Mouse (Mus musculus): ENCODE results near the gene Sox5. TPM values are rescaled to one million over a fixed set of nuclear protein-coding genes. Genes with fewer than 3 reads are reported as not detected.

Sox5 gene
- total and polyA plus RNA-seq, 2 experiments from 2014 or later, result 26.2 to 32.9 TPM

DNA sequence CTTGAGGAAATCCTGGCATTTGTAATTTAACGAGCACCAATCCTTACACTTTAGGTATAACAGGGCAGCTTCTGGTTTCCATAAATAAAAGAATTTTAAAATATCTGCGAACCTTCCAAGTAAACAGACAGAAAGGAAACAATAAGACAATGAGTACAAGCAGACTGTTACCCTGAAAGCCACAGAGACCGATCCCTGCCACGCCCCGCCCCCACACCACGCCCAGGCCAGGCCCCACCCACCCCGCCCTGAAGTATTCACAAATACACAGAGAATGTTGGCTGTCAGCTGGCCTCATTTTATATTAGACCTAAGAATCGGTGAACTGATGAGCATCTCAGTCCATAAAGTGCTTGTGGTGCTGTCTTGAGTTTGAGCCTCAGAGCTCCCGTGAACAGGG is 117.0 kb downstream of the Sox5 start:
- Histone ChIP-seq H3K27ac (no peak overlapping the region), H3K9ac (replicated peaks; ENCODE audit: low read length) (no peak overlapping the region), H3K36me3 (ENCODE audit: insufficient read depth, low read length) (no peaks in the 10 kb centered on the region), H3K27me3 (ENCODE audit: insufficient read depth, low read length) (no peaks in the 10 kb centered on the region), H3K4me1 (ENCODE audit: insufficient read depth, low read length) (no peaks in the 10 kb centered on the region), H3K4me2 (ENCODE audit: low read depth, low read length) (no peak overlapping the region), H3K4me3 (ENCODE audit: low read length) (no peak overlapping the region), H3K9me3 (ENCODE audit: low read length) (no peaks in the 10 kb centered on the region)
- TF ChIP-seq CTCF (IDR thresholded peaks at IDR 0.05; ENCODE audit: low read depth), result no peak
- ATAC-seq (no peak), DNase-seq (ENCODE audit: low spot score) (no peak)
- WGBS, result 84% methylated on average over 9 of the region's 9 CpGs

DNA sequence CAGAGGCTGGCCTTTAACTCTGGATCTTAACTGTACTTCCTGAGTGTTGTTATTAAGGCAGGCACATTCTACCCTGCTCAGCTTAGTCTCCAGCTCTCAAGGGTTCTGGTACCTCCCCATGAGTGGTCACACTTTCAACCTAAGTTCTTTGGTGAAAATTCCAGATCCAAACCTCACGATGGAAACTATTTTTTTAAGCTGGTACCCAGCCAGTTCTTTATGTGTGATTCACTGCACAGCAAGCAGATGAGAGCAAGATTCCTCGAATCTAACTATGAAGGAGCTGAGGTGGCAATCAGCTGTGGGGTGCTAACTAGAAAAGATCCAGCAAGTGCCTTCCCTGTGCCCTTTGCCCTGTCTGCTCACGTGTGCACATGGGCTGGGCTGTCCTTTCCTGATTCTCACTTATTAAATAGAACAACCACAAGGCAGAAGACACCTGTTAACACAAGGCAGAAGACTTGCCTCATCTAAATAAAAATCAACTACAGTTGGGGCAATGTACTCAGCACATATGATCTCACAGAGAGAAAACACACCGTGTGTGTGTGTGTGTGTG is 118.2 kb downstream of the Sox5 start:
- Histone ChIP-seq H3K27me3 (ENCODE audit: insufficient read depth, low read length) (no peaks in the 10 kb centered on the region), H3K4me1 (ENCODE audit: insufficient read depth, low read length) (no peaks in the 10 kb centered on the region), H3K9me3 (ENCODE audit: low read length) (no peaks in the 10 kb centered on the region), H3K4me2 (ENCODE audit: low read depth, low read length) (no peak overlapping the region), H3K4me3 (ENCODE audit: low read length) (no peak overlapping the region), H3K9ac (replicated peaks; ENCODE audit: low read length) (no peak overlapping the region), H3K27ac (no peak overlapping the region), H3K36me3 (ENCODE audit: insufficient read depth, low read length) (no peaks in the 10 kb centered on the region)
- no peak for DNase-seq (ENCODE audit: low spot score)
- no peak for TF ChIP-seq CTCF (IDR thresholded peaks at IDR 0.05; ENCODE audit: low read depth)
- ATAC-seq, result no peak
- WGBS, result 71% methylated on average over 4 of the region's 4 CpGs

GRCm38 (mm10) chr6:144659115-144660108 is 122.4 kb downstream of the Sox5 start:
- Histone ChIP-seq H3K4me2 (ENCODE audit: low read depth, low read length) (no peak overlapping the region), H3K4me3 (ENCODE audit: low read length) (no peak overlapping the region), H3K9ac (replicated peaks; ENCODE audit: low read length) (no peak overlapping the region), H3K27ac (no peak overlapping the region), H3K36me3 (ENCODE audit: insufficient read depth, low read length) (no peaks in the 10 kb centered on the region), H3K27me3 (ENCODE audit: insufficient read depth, low read length) (no peaks in the 10 kb centered on the region), H3K9me3 (ENCODE audit: low read length) (no peaks in the 10 kb centered on the region), H3K4me1 (ENCODE audit: insufficient read depth, low read length) (no peaks in the 10 kb centered on the region)
- 70% methylated on average over 10 of the region's 10 CpGs for WGBS
- no peak for ATAC-seq
- no peak for TF ChIP-seq CTCF (IDR thresholded peaks at IDR 0.05; ENCODE audit: low read depth)
- no peak for DNase-seq (ENCODE audit: low spot score)

GRCm38 (mm10) chr6:144652876-144653275 is 128.9 kb downstream of the Sox5 start:
- Histone ChIP-seq H3K36me3 (ENCODE audit: insufficient read depth, low read length) (no peaks in the 10 kb centered on the region), H3K9me3 (ENCODE audit: low read length) (no peaks in the 10 kb centered on the region), H3K27ac (no peak overlapping the region), H3K27me3 (ENCODE audit: insufficient read depth, low read length) (no peaks in the 10 kb centered on the region), H3K4me3 (ENCODE audit: low read length) (no peak overlapping the region), H3K4me1 (ENCODE audit: insufficient read depth, low read length) (no peaks in the 10 kb centered on the region), H3K9ac (replicated peaks; ENCODE audit: low read length) (no peak overlapping the region), H3K4me2 (ENCODE audit: low read depth, low read length) (no peak overlapping the region)
- 79% methylated on average over 5 of the region's 5 CpGs for WGBS
- ATAC-seq (no peak), DNase-seq (ENCODE audit: low spot score) (no peak)
- no peak for TF ChIP-seq CTCF (IDR thresholded peaks at IDR 0.05; ENCODE audit: low read depth)

- no peaks in the 10 kb centered on the region for H3K36me3 ChIP-seq (ENCODE audit: insufficient read depth, low read length)
- no peaks in the 10 kb centered on the region for H3K4me1 ChIP-seq (ENCODE audit: insufficient read depth, low read length)
- H3K9ac ChIP-seq (replicated peaks; ENCODE audit: low read length), result no peak overlapping the region
These were observed 132.9 kb downstream of the Sox5 start for GRCm38 (mm10) chr6:144648896-144649295.

GRCm38 (mm10) chr6:144648124-144648591 is 133.6 kb downstream of the Sox5 start:
- Histone ChIP-seq H3K9me3 (ENCODE audit: low read length) (no peaks in the 10 kb centered on the region), H3K4me2 (ENCODE audit: low read depth, low read length) (no peak overlapping the region), H3K27me3 (ENCODE audit: insufficient read depth, low read length) (no peaks in the 10 kb centered on the region), H3K4me3 (ENCODE audit: low read length) (no peak overlapping the region), H3K4me1 (ENCODE audit: insufficient read depth, low read length) (no peaks in the 10 kb centered on the region), H3K36me3 (ENCODE audit: insufficient read depth, low read length) (no peaks in the 10 kb centered on the region), H3K9ac (replicated peaks; ENCODE audit: low read length) (no peak overlapping the region), H3K27ac (no peak overlapping the region)
- 50% methylated on average over 4 of the region's 4 CpGs for WGBS
- ATAC-seq, result no peak
- TF ChIP-seq CTCF (IDR thresholded peaks at IDR 0.05; ENCODE audit: low read depth), result no peak
- DNase-seq (ENCODE audit: low spot score), result no peak

More at GRCm38 (mm10) chr6:144648896-144649295, 132.9 kb downstream of the Sox5 start:
- Histone ChIP-seq H3K9me3 (ENCODE audit: low read length) (no peaks in the 10 kb centered on the region), H3K27me3 (ENCODE audit: insufficient read depth, low read length) (no peaks in the 10 kb centered on the region), H3K4me3 (ENCODE audit: low read length) (no peak overlapping the region), H3K27ac (no peak overlapping the region), H3K4me2 (ENCODE audit: low read depth, low read length) (no peak overlapping the region)
- 60% methylated on average over 9 of the region's 9 CpGs for WGBS
- TF ChIP-seq CTCF (IDR thresholded peaks at IDR 0.05; ENCODE audit: low read depth), result no peak
- DNase-seq (ENCODE audit: low spot score), result no peak
- ATAC-seq, result 0 out of 2 replicates have a peak, but pooled peaks have one; percentile 18
